Mouse (Mus musculus) brain, embryonic 14.5 days (tissue): ENCODE data around the gene Olfr1006.
A peak's percentile ranks its signal among the peaks of the same experiment; 100 is the strongest.

ENCODE experiments used
- CTCF ChIP-seq: fragments of 200-500 bp; IDR thresholded peaks from 2 replicates; pipeline ENCODE4 v1.5.1; 2012; ENCODE audit warnings: inconsistent platforms, mild to moderate bottlenecking, moderate library complexity, borderline replicate concordance; ENCODE audit not compliant: insufficient read depth, insufficient read length; ENCODE audit errors: extremely low read depth
- POLR2A ChIP-seq: fragments of 200-500 bp; IDR thresholded peaks from 2 replicates; pipeline ENCODE4 v1.6.1; 2012; ENCODE audit warnings: mild to moderate bottlenecking, inconsistent platforms, borderline replicate concordance; ENCODE audit not compliant: poor library complexity, insufficient read depth, insufficient read length, severe bottlenecking; ENCODE audit errors: extremely low read depth

DNA sequence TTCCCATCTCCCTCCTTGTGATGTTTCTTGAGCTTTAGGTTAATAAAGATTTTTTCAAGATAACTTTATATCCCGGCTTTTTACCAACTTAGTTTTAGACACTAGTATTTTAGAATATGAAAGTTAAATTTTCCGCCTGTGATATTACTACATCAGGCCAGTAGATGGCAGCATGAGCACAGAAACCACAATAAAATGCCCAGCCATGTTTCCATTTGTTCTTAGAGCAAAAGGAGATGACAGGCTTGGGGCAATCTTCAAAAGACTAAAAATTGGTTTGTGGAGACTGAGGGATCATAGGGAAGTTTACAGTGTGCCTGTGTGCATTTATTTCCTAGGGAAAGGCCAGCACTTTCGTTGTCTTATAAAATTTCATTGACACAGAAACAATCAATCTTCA is 47.2 kb upstream of the Olfr1006 start:
- TF ChIP-seq POLR2A (no peak), CTCF (peak; percentile 60; the same call in 1 of the 2 replicates)
